Mouse (Mus musculus) heart, postnatal 0 days (tissue): ENCODE measurements around the gene Zfp619.
"Not testable (repeated sequence)": the region's sequence is repeated elsewhere in the genome, so short reads cannot be mapped to it uniquely, and the experiment has no call there.

Experiments used
- CTCF ChIP-seq: IDR thresholded peaks from 2 replicates; pipeline ENCODE4 v1.5.1; 2016; ENCODE audit warnings: antibody characterized with exemption, control low read depth, low read depth
- EP300 ChIP-seq: IDR thresholded peaks from 2 replicates; pipeline ENCODE4 v1.6.1; 2016; ENCODE audit warnings: antibody characterized with exemption, low read depth

GRCm38 (mm10) chr7:39588471-39589041 lies 71.0 kb downstream of the Zfp619 start:
- TF ChIP-seq CTCF, EP300: not testable (repeated sequence)
